Mouse (Mus musculus) intestine, postnatal 0 days (tissue): ENCODE measurements around the gene Pdzk1. TPM values are rescaled to one million over a fixed set of nuclear protein-coding genes. Genes with fewer than 3 reads are reported as not detected.

Experiments used
- ATAC-seq: fragments of 200-750 bp; cut with Nextera tagmentation; 2 replicates; pipeline ENCODE4 v1.8.0; 2017; ENCODE audit warnings: mild to moderate bottlenecking, moderate TSS enrichment, moderate library complexity
- H3K27ac ChIP-seq: fragments of 300-500 bp; sonication (generic); 2 replicates; pipeline ENCODE4 v1.5.1; 2014; ENCODE audit warnings: mild to moderate bottlenecking, low read depth, low read length, moderate library complexity
- H3K27me3 ChIP-seq: fragments of 300-500 bp; sonication (generic); replicated peaks from 2 replicates; pipeline ENCODE4 v1.6.1; 2014; ENCODE audit warnings: low read length, mixed read lengths; ENCODE audit not compliant: control insufficient read depth, insufficient read depth
- H3K36me3 ChIP-seq: fragments of 300-500 bp; sonication (generic); 2 replicates; pipeline ENCODE4 v1.6.1; 2014; ENCODE audit warnings: mild to moderate bottlenecking, moderate library complexity; ENCODE audit not compliant: control insufficient read depth, insufficient read depth
- H3K4me1 ChIP-seq: fragments of 300-500 bp; sonication (generic); replicated peaks from 2 replicates; pipeline ENCODE4 v1.6.1; 2014; ENCODE audit warnings: antibody characterized with exemption, low read length, mixed read lengths; ENCODE audit not compliant: control insufficient read depth, insufficient read depth
- H3K4me2 ChIP-seq: fragments of 300-500 bp; sonication (generic); replicated peaks from 2 replicates; pipeline ENCODE4 v1.6.1; 2014; ENCODE audit warnings: low read depth, mild to moderate bottlenecking, moderate library complexity
- H3K4me3 ChIP-seq: fragments of 300-500 bp; sonication (generic); 2 replicates; pipeline ENCODE4 v1.5.1; 2014; ENCODE audit warnings: low read depth, low read length
- H3K9ac ChIP-seq: fragments of 300-500 bp; sonication (generic); 2 replicates; pipeline ENCODE4 v1.6.1; 2014; ENCODE audit warnings: mild to moderate bottlenecking, low read depth, low read length
- H3K9me3 ChIP-seq: fragments of 300-500 bp; sonication (generic); 2 replicates; pipeline ENCODE4 v1.6.1; 2016; ENCODE audit warnings: mixed run types; ENCODE audit not compliant: control insufficient read depth
- CTCF ChIP-seq: sonication (generic); IDR thresholded peaks from 2 replicates; pipeline ENCODE4 v1.5.1; 2016; ENCODE audit warnings: low read depth, mild to moderate bottlenecking, control low read depth, antibody characterized with exemption, moderate library complexity
- WGBS: fragments of 180-500 bp; shearing (Covaris S2); extraction: QIAGEN DNeasy Blood & Tissue Kit; methylation state at CpG from one replicate; pipeline ENCODE4 v1.1.7; 2014; 5-methylcytosine and 5-hydroxymethylcytosine counted together
- polyA plus RNA-seq: library from polyadenylated mRNA; unstranded; fragments of >200 nt; fragmentation: Nextera tagmentation; extraction: Ambion mirVana; gene quantifications from 2 replicates; pipeline ENCODE4 v1.2.1, GENCODE M21; 2015

Pdzk1 gene
- polyA plus RNA-seq, 1 experiment from 2014 or later: 224 TPM

GRCm38 (mm10) chr3:96808136-96808535, 20.9 kb upstream of the Pdzk1 start:
- 86% methylated on average over 3 of the region's 3 CpGs for WGBS
- Histone ChIP-seq H3K4me3 (no peak overlapping the region), H3K9ac (no peak overlapping the region), H3K36me3 (no peaks in the 10 kb centered on the region; the same call in 1 of the 2 replicates), H3K27ac (no peak overlapping the region), H3K27me3 (no peaks in the 10 kb centered on the region), H3K9me3 (no peaks in the 10 kb centered on the region), H3K4me2 (no peak overlapping the region), H3K4me1 (0 out of 2 replicates have a peak, but pooled peaks cover under 1% of the 10 kb centered on the region)
- TF ChIP-seq CTCF: no peak
- no peak for ATAC-seq

DNA sequence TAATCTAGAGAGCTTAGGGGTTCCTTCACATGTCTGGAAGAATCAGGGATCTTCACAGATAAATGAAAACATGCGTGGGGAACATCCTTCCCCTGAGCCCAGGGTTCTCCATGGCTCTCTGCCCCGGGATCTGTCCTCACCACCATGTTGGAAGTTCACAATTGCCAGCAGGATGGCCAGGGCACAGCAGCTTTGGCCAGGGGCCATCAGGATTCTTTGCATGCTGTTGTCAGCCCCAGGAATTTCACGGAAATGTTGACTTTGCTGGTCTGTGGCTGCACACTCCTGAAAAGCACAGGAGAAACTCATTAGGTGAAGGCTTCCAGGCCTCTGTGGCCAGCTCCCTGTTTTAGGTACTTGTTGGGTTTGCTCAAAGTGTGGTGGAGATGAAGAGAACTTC, 20.4 kb upstream of the Pdzk1 start:
- 0 out of 2 replicates have a peak, but pooled peaks cover 3% of the 10 kb centered on the region for H3K4me1 ChIP-seq
- 63% methylated on average over 3 of the region's 3 CpGs for WGBS
- no peak overlapping the region for H3K4me2 ChIP-seq
- H3K9ac ChIP-seq: no peak overlapping the region
- no peaks in the 10 kb centered on the region for H3K9me3 ChIP-seq
- no peaks in the 10 kb centered on the region for H3K27me3 ChIP-seq
- no peak for TF ChIP-seq CTCF
- H3K4me3 ChIP-seq: no peak overlapping the region
- no peak overlapping the region for H3K27ac ChIP-seq
- no peak for ATAC-seq
- no peaks in the 10 kb centered on the region; the same call in 1 of the 2 replicates for H3K36me3 ChIP-seq

DNA sequence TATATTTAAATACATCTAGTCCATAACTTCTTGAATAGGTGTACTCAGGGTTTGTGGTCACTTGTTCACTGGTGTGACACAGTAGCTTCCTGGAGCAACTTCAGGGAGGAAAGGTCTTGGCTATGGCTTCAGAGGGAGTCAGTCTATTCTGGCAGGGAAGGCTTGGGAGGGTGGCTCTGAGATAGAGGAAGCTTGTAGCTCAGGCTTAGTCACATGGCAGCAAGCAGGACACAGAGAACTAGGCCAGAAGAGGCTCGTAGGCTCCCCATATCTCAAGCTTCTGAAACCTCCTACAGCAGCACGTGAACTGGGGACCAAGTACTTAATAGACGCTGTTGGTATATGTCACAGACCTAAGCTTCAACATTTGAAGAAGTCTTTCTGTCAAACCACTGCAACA, 17.9 kb upstream of the Pdzk1 start:
- H3K9ac ChIP-seq: no peak overlapping the region
- TF ChIP-seq CTCF: no peak
- no peak overlapping the region for H3K4me2 ChIP-seq
- no peaks in the 10 kb centered on the region for H3K9me3 ChIP-seq
- no peak for ATAC-seq
- H3K27me3 ChIP-seq: no peaks in the 10 kb centered on the region
- whole genome bisulfite sequencing: 88% methylated on average over 3 of the region's 3 CpGs
- 0 out of 2 replicates have a peak, but pooled peaks cover 3% of the 10 kb centered on the region for H3K4me1 ChIP-seq
- H3K4me3 ChIP-seq: no peak overlapping the region
- no peaks in the 10 kb centered on the region for H3K36me3 ChIP-seq
- no peak overlapping the region for H3K27ac ChIP-seq

DNA sequence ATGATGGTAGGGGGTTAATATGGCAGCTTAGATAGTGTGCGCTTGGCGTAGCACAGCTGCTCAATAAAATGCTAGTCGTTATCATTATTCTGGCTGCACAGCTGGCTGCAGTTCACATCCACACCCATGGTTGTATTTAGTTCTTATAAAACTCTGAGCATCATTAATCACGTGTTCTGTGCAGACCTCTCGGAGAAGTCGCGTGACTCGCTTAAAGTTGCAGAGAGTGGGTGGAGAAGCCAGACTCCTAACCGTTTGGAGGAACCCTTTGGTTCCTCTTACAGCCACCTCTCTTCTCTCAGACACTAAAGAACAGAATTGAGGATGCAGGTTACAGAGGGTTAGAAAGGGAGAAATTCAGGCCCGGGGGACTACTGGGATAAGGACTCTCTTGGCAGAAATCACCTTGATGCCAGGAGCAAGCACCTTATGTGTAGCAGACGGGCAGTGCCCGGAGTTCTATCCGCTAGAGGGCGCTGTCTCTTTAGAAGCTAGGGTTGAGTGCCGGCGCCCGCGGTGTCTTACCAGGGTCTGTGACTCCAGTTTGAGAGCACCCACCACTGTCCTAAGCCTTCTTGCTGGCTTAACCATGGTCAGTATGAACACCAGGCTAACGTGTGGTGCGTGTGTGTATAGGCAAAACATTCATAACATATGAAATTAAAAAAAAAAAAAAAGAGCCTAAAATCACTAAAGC, 16.5 kb upstream of the Pdzk1 start:
- Histone ChIP-seq H3K27ac (no peak overlapping the region), H3K4me1 (0 out of 2 replicates have a peak, but pooled peaks cover 3% of the 10 kb centered on the region), H3K4me2 (peak overlapping the region; percentile 59), H3K27me3 (no peaks in the 10 kb centered on the region), H3K4me3 (peak overlapping the region; percentile 19; the same call in 1 of the 2 replicates), H3K36me3 (no peaks in the 10 kb centered on the region), H3K9ac (no peak overlapping the region), H3K9me3 (no peaks in the 10 kb centered on the region)
- ATAC-seq: peak; percentile 79
- 36% methylated on average over 20 of the region's 20 CpGs for WGBS
- TF ChIP-seq CTCF: peak; percentile 84

GRCm38 (mm10) chr3:96813106-96813505, 16.0 kb upstream of the Pdzk1 start:
- WGBS: 13% methylated on average over 9 of the region's 9 CpGs
- H3K4me2 ChIP-seq: peak overlapping the region; percentile 59
- no peak overlapping the region for H3K9ac ChIP-seq
- H3K9me3 ChIP-seq: no peaks in the 10 kb centered on the region
- no peaks in the 10 kb centered on the region for H3K27me3 ChIP-seq
- H3K4me1 ChIP-seq: 0 out of 2 replicates have a peak, but pooled peaks cover 3% of the 10 kb centered on the region
- ATAC-seq: peak; percentile 72
- TF ChIP-seq CTCF: peak; percentile 67
- H3K27ac ChIP-seq: no peak overlapping the region
- H3K4me3 ChIP-seq: peak overlapping the region; percentile 19; the same call in 1 of the 2 replicates
- no peaks in the 10 kb centered on the region for H3K36me3 ChIP-seq

DNA sequence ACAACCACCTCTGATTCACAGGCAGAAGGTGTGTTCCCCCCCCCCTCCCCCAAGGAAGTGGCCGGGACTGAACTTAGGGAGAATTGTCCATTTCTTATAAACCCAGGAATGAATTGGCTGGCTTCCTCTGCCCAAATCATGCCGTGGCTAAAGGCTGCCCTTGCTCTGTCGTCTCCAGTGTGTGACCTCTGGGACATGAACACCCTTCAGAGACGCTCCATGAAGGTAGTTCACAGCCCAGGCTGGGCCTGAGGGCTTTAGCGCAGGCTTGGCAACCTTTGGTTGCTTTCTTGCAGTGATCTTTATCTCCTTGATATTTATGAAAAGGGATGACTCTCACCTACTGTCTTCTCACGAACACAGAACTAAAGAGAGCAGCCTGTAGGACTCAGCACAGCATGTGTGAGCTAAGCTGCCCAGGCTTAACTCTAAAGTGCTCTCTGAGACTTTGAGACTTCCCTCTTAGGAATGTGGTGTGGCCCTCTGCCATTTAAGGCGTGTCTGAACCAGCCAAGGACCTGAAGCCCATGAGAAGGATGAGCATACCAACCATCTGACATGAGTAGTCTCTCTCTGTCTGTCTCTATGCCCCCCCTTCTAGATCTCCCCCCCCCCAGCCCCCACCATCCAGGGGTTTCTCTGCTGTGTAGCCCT, 15.4 kb upstream of the Pdzk1 start:
- no peak for TF ChIP-seq CTCF
- H3K9ac ChIP-seq: 0 out of 2 replicates have a peak overlapping the region, but pooled peaks have one; percentile 17
- 0 out of 2 replicates have a peak, but pooled peaks cover 3% of the 10 kb centered on the region for H3K4me1 ChIP-seq
- peak; percentile 37 for ATAC-seq
- no peaks in the 10 kb centered on the region for H3K36me3 ChIP-seq
- WGBS: 40% methylated on average over 7 of the region's 7 CpGs
- no peaks in the 10 kb centered on the region for H3K27me3 ChIP-seq
- H3K4me2 ChIP-seq: peak overlapping the region; percentile 59
- H3K27ac ChIP-seq: no peak overlapping the region
- no peaks in the 10 kb centered on the region for H3K9me3 ChIP-seq
- no peak overlapping the region for H3K4me3 ChIP-seq
